Mouse (Mus musculus): Measurements from ENCODE around the gene Strn4. TPM values are rescaled to one million over a fixed set of nuclear protein-coding genes. Genes with fewer than 3 reads are reported as not detected.

The Strn4 gene
- total and polyA plus RNA-seq, 3 experiments: 55.8 to 93.5 TPM; not detected in 1

DNA sequence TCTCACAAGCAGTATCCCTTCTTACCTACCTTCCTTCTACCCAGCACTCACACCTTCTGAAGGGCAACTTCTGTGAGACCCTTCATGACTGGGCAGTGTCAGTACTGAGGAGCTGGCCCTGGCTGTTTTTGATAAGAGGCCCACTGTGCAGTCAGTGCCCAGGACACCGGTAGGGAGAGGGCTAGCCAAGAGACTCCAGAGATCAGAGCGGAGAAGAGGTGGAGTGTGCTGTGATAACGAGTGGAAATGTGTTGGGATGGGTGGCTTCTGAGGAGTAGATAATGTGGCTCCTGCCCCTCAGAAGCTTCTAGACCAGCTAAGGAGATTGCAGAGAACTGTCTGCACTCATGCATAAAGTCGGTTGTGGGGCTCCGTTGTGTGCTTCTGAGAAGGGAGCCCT is 4.1 kb downstream of the Strn4 start:
- peaks cover 15 to 27% of the 10 kb centered on the region in 2 experiments for H3K4me1 ChIP-seq (ENCODE audit: control insufficient read depth in 1 of 2, insufficient read depth in 2 of 2, low read length in 2 of 2)
- no peak overlapping the region for H3K27ac ChIP-seq (ENCODE audit: control insufficient read depth, low read depth, low read length)
- no peaks in the 10 kb centered on the region for H3K9me3 ChIP-seq (replicated peaks; ENCODE audit: insufficient read depth, low read length)
- DNase-seq (ENCODE audit: low read depth, low spot score): no peak
- H3K79me2 ChIP-seq (ENCODE audit: control insufficient read depth, insufficient read depth, low read length, poor library complexity): peaks cover 61% of the 10 kb centered on the region
- TF ChIP-seq RAD21 (IDR thresholded peaks at IDR 0.05; ENCODE audit: low read depth, low read length) (no peak), JUND (IDR thresholded peaks at IDR 0.05; ENCODE audit: low read depth, low read length) (no peak), CHD1 (IDR thresholded peaks at IDR 0.05; ENCODE audit: low read depth, low read length) (no peak), EP300 (IDR thresholded peaks at IDR 0.05; ENCODE audit: low read depth in 1 of 2, low read length in 2 of 2) (no peak), TBP (IDR thresholded peaks at IDR 0.05; ENCODE audit: low read depth, low read length) (no peak), GATA1 (IDR thresholded peaks at IDR 0.05; ENCODE audit: low read depth, low read length) (no peak), CTCF (IDR thresholded peaks at IDR 0.05 in 2 of 3, conservative IDR thresholded peaks at IDR 0.05 in 1 of 3; ENCODE audit: control insufficient read depth in 1 of 3, insufficient read depth in 1 of 3, low read depth in 2 of 3, low read length in 3 of 3, poor library complexity in 1 of 3, severe bottlenecking in 1 of 3) (no peak), HCFC1 (IDR thresholded peaks at IDR 0.05; ENCODE audit: low read depth, low read length) (no peak), MXI1 (IDR thresholded peaks at IDR 0.05; ENCODE audit: low read depth, low read length) (no peak), TCF12 (IDR thresholded peaks at IDR 0.05; ENCODE audit: low read depth, low read length) (no peak), SMC3 (IDR thresholded peaks at IDR 0.05; ENCODE audit: low read depth, low read length) (no peak), MAFK (IDR thresholded peaks at IDR 0.05; ENCODE audit: borderline replicate concordance, low read depth, low read length) (no peak), ELF1 (IDR thresholded peaks at IDR 0.05; ENCODE audit: low read depth, low read length) (no peak)
- H3K27me3 ChIP-seq (ENCODE audit: control insufficient read depth in 1 of 2, insufficient read depth in 2 of 2, low read length in 2 of 2): no peaks in the 10 kb centered on the region
- peaks cover 4 to 37% of the 10 kb centered on the region in 2 experiments for H3K36me3 ChIP-seq (ENCODE audit: control insufficient read depth in 1 of 2, insufficient read depth in 2 of 2, low read length in 2 of 2)
- no peak overlapping the region for H3K4me3 ChIP-seq (ENCODE audit: control insufficient read depth in 1 of 2, insufficient read depth in 1 of 2, low read depth in 2 of 2, low read length in 2 of 2)
- H3K9ac ChIP-seq (ENCODE audit: control insufficient read depth, low read depth, low read length, poor library complexity, severe bottlenecking): no peak overlapping the region

DNA sequence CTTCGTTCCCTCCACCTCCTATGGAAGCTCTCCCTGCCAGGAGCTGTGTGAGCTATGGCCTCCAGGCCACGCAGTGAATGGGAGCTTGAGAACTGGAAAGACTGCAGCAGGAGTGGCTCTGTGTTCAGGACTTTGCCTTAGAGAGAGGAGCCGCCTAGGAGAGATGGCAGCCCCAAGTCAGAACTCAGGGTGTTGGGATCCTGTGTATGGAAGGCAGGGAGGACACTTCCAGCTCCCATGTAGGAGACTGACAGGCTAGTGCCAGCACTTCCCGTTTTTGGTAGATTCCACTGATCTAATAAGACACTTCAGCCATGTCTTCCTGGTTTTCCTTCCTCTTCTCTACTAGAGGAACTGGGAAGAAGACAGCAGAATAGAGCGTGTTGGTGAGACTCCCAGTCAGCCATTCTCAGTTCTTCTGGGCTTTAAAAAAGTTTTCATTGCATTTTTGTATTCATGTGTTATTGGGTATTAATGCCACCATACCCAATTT is 4.6 kb downstream of the Strn4 start:
- no peak for TF ChIP-seq NELFE (IDR thresholded peaks at IDR 0.05; ENCODE audit: low read depth, low read length)
- no peak for TF ChIP-seq MAX (IDR thresholded peaks at IDR 0.05; ENCODE audit: low read length)
- TF ChIP-seq NRF1 (IDR thresholded peaks at IDR 0.05; ENCODE audit: insufficient read depth, low read depth, low read length, poor library complexity, severe bottlenecking): no peak
- no peak for TF ChIP-seq ZMIZ1 (IDR thresholded peaks at IDR 0.05; ENCODE audit: low read depth, low read length)
- no peak for TF ChIP-seq E2F4 (IDR thresholded peaks at IDR 0.05; ENCODE audit: borderline replicate concordance, low read depth, low read length)
- H3K79me2 ChIP-seq (ENCODE audit: control insufficient read depth, insufficient read depth, low read length, poor library complexity): peaks cover 61% of the 10 kb centered on the region
- peaks cover 8 to 37% of the 10 kb centered on the region in 2 experiments for H3K36me3 ChIP-seq (ENCODE audit: control insufficient read depth in 1 of 2, insufficient read depth in 2 of 2, low read length in 2 of 2)
- H3K27me3 ChIP-seq (ENCODE audit: control insufficient read depth in 1 of 2, insufficient read depth in 2 of 2, low read length in 2 of 2): no peaks in the 10 kb centered on the region
- DNase-seq (ENCODE audit: low read depth, low spot score): peak; percentile 43
- H3K9me3 ChIP-seq (replicated peaks; ENCODE audit: insufficient read depth, low read length): no peaks in the 10 kb centered on the region
- no peak overlapping the region for H3K9ac ChIP-seq (ENCODE audit: control insufficient read depth, low read depth, low read length, poor library complexity, severe bottlenecking)
- H3K4me3 ChIP-seq (ENCODE audit: control insufficient read depth in 1 of 2, insufficient read depth in 1 of 2, low read depth in 2 of 2, low read length in 2 of 2): no peak overlapping the region
- peaks cover 15 to 27% of the 10 kb centered on the region in 2 experiments for H3K4me1 ChIP-seq (ENCODE audit: control insufficient read depth in 1 of 2, insufficient read depth in 2 of 2, low read length in 2 of 2)
- H3K27ac ChIP-seq (ENCODE audit: control insufficient read depth, low read depth, low read length): no peak overlapping the region
